Mouse (Mus musculus): Measurements from ENCODE around the gene Tekt2. TPM values are rescaled to one million over a fixed set of nuclear protein-coding genes. Genes with fewer than 3 reads are reported as not detected.

Tekt2 gene
- polyA plus RNA-seq, 1 experiment: 507 TPM

DNA sequence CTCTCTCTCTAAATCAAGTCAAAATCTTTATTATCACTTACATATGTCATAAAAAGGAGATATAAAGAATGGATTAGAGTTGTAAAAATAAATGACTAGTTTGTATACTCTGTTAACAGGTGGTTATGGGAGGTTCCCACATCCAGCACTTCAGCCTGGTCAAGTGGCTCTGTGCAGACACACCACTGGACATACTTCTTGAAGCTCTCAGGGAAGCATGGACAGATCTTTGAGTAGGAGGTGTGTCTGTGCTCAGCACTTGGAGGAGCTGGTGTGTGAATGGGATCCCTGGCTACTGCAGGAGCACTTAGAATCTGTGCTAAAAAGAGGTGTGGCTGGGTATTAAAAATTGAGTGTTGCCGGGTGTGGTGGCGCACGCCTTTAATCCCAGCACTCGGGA is 4.8 kb upstream of the Tekt2 start:
- Histone ChIP-seq H3K27ac (ENCODE audit: control insufficient read depth, insufficient read depth, low read depth, low read length) (no peak overlapping the region), H3K4me3 (ENCODE audit: control insufficient read depth, low read depth, low read length) (no peak overlapping the region), H3K27me3 (ENCODE audit: control insufficient read depth, insufficient read depth, low read length) (no peaks in the 10 kb centered on the region), H3K36me3 (ENCODE audit: control insufficient read depth, insufficient read depth, low read length) (no peaks in the 10 kb centered on the region), H3K4me1 (ENCODE audit: control insufficient read depth, insufficient read depth, low read length) (peaks cover 6% of the 10 kb centered on the region)
- no peak for TF ChIP-seq CTCF (IDR thresholded peaks at IDR 0.05; ENCODE audit: control insufficient read depth, insufficient read depth, insufficient replicate concordance, low read depth, low read length)
- TF ChIP-seq POLR2A (IDR thresholded peaks at IDR 0.05; ENCODE audit: control insufficient read depth, low read depth, low read length): no peak

DNA sequence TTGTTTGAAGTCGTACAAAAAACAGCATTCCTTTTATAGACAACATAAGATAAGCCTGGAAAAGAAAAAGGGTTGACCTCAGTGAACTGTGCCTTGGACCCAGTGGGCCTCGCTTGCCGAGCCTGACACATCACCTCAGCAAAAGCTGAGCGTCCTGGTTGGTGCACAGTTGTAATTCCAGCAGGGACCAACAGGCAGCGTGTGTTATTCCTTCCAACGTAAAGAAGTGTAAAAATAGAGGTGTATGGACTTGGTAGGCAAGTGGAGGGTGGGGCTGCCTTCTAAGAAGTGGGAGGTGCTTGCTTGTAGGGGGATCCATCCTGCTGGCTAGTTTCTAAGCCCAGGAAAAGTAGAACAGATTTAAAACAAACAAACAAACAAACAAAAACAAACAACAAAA is 548 bp upstream of the Tekt2 start:
- TF ChIP-seq CTCF (IDR thresholded peaks at IDR 0.05; ENCODE audit: control insufficient read depth, insufficient read depth, insufficient replicate concordance, low read depth, low read length) (no peak), POLR2A (IDR thresholded peaks at IDR 0.05; ENCODE audit: control insufficient read depth, low read depth, low read length) (no peak)
- no peaks in the 10 kb centered on the region for H3K27me3 ChIP-seq (ENCODE audit: control insufficient read depth, insufficient read depth, low read length)
- peak overlapping the region; percentile 68 for H3K4me3 ChIP-seq (ENCODE audit: control insufficient read depth, low read depth, low read length)
- H3K27ac ChIP-seq (ENCODE audit: control insufficient read depth, insufficient read depth, low read depth, low read length): no peak overlapping the region
- H3K4me1 ChIP-seq (ENCODE audit: control insufficient read depth, insufficient read depth, low read length): peaks cover 13% of the 10 kb centered on the region
- H3K36me3 ChIP-seq (ENCODE audit: control insufficient read depth, insufficient read depth, low read length): no peaks in the 10 kb centered on the region

DNA sequence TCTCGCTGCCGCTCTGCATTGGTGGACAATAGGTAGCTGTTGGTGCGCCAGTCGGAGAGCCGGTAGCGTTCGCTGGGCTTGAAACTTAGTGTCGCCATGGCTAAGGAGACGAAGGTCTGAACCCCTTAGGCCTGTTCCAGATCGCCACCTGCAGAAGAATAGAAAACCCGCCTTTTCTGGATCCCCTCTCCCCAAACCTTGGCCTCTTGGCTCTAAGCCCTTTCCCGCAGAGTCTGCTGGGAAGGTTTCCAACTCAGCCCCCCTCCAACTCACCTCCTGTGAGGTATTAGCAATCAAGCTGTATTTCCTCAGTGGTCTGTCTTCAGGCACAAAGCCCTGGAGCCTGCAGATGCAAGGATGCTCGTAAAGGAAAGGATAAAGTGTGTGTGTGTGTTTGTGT is 627 bp downstream of the Tekt2 start:
- peaks cover 16% of the 10 kb centered on the region for H3K4me1 ChIP-seq (ENCODE audit: control insufficient read depth, insufficient read depth, low read length)
- H3K4me3 ChIP-seq (ENCODE audit: control insufficient read depth, low read depth, low read length): peak overlapping the region; percentile 82
- H3K27me3 ChIP-seq (ENCODE audit: control insufficient read depth, insufficient read depth, low read length): no peaks in the 10 kb centered on the region
- TF ChIP-seq POLR2A (IDR thresholded peaks at IDR 0.05; ENCODE audit: control insufficient read depth, low read depth, low read length) (no peak), CTCF (IDR thresholded peaks at IDR 0.05; ENCODE audit: control insufficient read depth, insufficient read depth, insufficient replicate concordance, low read depth, low read length) (no peak)
- H3K27ac ChIP-seq (ENCODE audit: control insufficient read depth, insufficient read depth, low read depth, low read length): peak overlapping the region; percentile 50
- H3K36me3 ChIP-seq (ENCODE audit: control insufficient read depth, insufficient read depth, low read length): no peaks in the 10 kb centered on the region

DNA sequence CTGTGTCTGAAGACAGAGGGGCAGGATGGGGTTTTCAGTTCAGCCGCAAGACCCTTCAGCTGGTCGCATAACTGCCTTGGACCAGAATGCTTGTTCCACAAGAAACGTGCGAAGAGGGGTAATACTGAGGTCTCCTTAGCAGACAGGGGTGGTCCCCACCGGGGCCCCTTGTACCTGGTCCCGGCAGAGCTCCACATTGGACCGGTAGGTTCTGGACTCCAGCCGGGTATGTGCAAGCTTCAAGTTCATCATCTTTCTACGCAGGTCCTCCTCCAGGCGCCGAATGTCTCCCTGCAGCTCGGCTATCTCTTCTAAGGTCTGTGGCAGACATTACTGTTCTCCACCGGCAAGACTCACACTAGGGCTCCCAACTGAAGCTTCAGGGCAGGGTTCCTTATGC is 2.8 kb downstream of the Tekt2 start:
- peaks cover 16% of the 10 kb centered on the region for H3K4me1 ChIP-seq (ENCODE audit: control insufficient read depth, insufficient read depth, low read length)
- TF ChIP-seq CTCF (IDR thresholded peaks at IDR 0.05; ENCODE audit: control insufficient read depth, insufficient read depth, insufficient replicate concordance, low read depth, low read length) (no peak), POLR2A (IDR thresholded peaks at IDR 0.05; ENCODE audit: control insufficient read depth, low read depth, low read length) (no peak)

DNA sequence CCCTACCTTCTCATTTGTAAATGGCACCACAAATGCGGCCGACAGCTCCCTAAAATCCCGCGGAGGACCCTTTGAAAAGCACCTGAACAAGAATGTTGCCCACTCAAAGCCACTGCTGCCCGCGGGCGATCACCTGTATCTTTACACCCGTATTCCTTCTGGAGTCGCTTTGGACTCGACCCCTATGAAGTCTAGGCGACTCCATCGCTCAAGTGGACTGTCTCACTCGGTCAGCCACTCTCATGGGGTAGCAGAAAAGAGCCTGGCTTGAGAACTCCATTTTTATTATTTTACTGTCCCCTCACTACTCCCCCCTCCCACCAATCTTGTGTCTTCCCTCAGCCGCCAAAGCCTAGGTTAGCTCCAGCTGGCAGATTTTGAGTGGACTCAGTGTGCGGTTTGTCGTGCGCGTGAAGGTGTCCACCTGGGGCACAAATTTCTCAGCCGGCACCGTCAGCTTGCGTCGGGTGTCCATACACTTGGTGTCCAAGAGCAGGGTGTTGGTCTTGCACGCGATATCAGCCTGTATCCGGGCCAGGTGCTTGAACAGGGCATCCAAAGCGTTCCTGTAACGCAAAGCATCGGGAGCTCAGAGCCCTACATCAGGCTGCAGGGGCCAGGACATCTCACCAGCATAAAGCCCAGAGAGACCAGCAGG is 3.5 kb downstream of the Tekt2 start:
- H3K36me3 ChIP-seq (ENCODE audit: control insufficient read depth, insufficient read depth, low read length): no peaks in the 10 kb centered on the region
- H3K4me1 ChIP-seq (ENCODE audit: control insufficient read depth, insufficient read depth, low read length): peaks cover 16% of the 10 kb centered on the region
- H3K4me3 ChIP-seq (ENCODE audit: control insufficient read depth, low read depth, low read length): peak overlapping the region; percentile 82
- TF ChIP-seq CTCF (IDR thresholded peaks at IDR 0.05; ENCODE audit: control insufficient read depth, insufficient read depth, insufficient replicate concordance, low read depth, low read length) (no peak), POLR2A (IDR thresholded peaks at IDR 0.05; ENCODE audit: control insufficient read depth, low read depth, low read length) (no peak; the same call in 1 of the 2 replicates)
- no peaks in the 10 kb centered on the region for H3K27me3 ChIP-seq (ENCODE audit: control insufficient read depth, insufficient read depth, low read length)
- no peak overlapping the region for H3K27ac ChIP-seq (ENCODE audit: control insufficient read depth, insufficient read depth, low read depth, low read length)

More for the DNA sequence above, 2.8 kb downstream of the Tekt2 start:
- Histone ChIP-seq H3K4me3 (ENCODE audit: control insufficient read depth, low read depth, low read length) (peak overlapping the region; percentile 82), H3K36me3 (ENCODE audit: control insufficient read depth, insufficient read depth, low read length) (no peaks in the 10 kb centered on the region), H3K27ac (ENCODE audit: control insufficient read depth, insufficient read depth, low read depth, low read length) (no peak overlapping the region), H3K27me3 (ENCODE audit: control insufficient read depth, insufficient read depth, low read length) (no peaks in the 10 kb centered on the region)

DNA sequence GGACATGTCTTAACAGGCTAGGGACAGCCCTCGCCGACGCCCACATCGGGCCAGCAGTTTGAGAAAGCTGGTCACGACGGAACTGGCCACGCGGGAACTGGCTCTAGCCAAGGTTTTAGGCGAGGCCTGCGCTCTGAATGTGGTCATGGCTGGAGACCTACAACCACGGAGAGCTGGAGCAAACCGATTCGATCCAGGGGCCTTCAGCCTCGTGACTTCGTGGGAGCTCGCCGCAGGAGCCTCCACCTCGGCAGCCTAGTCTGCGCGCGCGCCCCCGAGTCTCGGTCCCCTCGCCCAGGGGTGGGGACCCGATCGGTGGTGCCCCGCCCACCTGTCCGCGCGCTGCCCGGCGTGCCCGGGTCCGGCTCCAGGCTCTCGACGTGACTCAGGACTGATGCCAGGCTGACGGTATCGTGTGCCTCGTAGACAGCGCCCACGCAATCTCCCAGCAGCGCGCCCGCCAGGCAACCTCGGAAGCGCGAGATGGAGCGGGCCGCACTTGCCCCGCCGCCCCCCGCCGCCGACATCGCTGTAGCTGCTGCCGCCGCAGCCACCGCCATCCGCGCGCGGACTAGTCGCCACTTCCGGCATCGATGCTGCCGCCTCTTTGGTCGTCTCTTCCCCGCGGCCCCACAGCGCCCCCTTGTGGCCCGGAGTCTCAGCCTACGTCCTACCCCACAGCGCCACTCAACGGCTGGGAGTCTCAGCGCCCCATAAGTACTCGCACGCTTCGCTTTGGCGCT is 4.2 kb downstream of the Tekt2 start, which contains the start of gene Adprhl2:
Gene Adprhl2, minus strand, starts transcription at position 593 of the 743 bp plus-strand sequence.
- Histone ChIP-seq H3K4me1 (ENCODE audit: control insufficient read depth, insufficient read depth, low read length) (peaks cover 16% of the 10 kb centered on the region), H3K27me3 (ENCODE audit: control insufficient read depth, insufficient read depth, low read length) (no peaks in the 10 kb centered on the region), H3K36me3 (ENCODE audit: control insufficient read depth, insufficient read depth, low read length) (no peaks in the 10 kb centered on the region), H3K4me3 (ENCODE audit: control insufficient read depth, low read depth, low read length) (peak within 1 kb of the TSS; percentile 82), H3K27ac (ENCODE audit: control insufficient read depth, insufficient read depth, low read depth, low read length) (peak within 1 kb of the TSS; percentile 5)
- TF ChIP-seq CTCF (IDR thresholded peaks at IDR 0.05; ENCODE audit: control insufficient read depth, insufficient read depth, insufficient replicate concordance, low read depth, low read length) (peak; percentile 99), POLR2A (IDR thresholded peaks at IDR 0.05; ENCODE audit: control insufficient read depth, low read depth, low read length) (peak; percentile 75)

DNA sequence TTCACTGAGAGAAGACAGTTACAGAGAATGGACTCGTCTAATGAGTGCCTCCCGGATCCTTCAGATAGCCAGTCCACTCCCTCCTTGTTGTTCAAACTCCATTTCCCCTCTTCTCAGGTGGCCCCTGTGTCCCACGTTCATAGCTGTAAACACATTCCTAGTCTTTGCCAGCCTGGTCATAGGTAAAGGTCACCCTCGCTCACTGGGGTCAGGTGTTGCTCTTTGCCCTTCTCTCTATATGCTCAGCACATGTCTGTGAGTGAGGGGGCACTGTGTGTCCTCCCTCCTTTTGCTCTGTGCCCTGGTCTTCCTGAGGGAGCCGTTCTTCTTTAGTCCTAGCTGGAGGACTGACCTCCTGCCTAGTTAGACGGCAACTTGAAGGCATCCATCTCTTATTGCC is 5.7 kb downstream of the Tekt2 start:
- Histone ChIP-seq H3K27ac (ENCODE audit: control insufficient read depth, insufficient read depth, low read depth, low read length) (no peak overlapping the region), H3K4me3 (ENCODE audit: control insufficient read depth, low read depth, low read length) (no peak overlapping the region), H3K27me3 (ENCODE audit: control insufficient read depth, insufficient read depth, low read length) (no peaks in the 10 kb centered on the region), H3K36me3 (ENCODE audit: control insufficient read depth, insufficient read depth, low read length) (no peaks in the 10 kb centered on the region), H3K4me1 (ENCODE audit: control insufficient read depth, insufficient read depth, low read length) (peaks cover 6% of the 10 kb centered on the region)
- no peak for TF ChIP-seq POLR2A (IDR thresholded peaks at IDR 0.05; ENCODE audit: control insufficient read depth, low read depth, low read length)
- TF ChIP-seq CTCF (IDR thresholded peaks at IDR 0.05; ENCODE audit: control insufficient read depth, insufficient read depth, insufficient replicate concordance, low read depth, low read length): no peak
